ENCODE assay signal across 16 mouse cellular contexts in genomic region chr13:45643780-45644395, GRCm38 (mm10).
DNase-seq lines count a peak whose midpoint lies in the region; ATAC-seq and TF ChIP-seq lines count a peak whose summit lies in the region.
"Had no signal": no experiment of that assay in that cellular context is flagged by ENCODE, and none has a peak within 500 bp of the region (broad histone marks: within the 10 kb centered on the region; RNA-seq: fewer than 3 reads in every experiment).

No protein-coding gene starts in this region.

- H3K4me1 ChIP-seq in lung, postnatal 0 days (ENCODE audit: insufficient read depth, low read depth, low read length), result no peaks in the 10 kb centered on the region
- peaks cover 19% of the 10 kb centered on the region for H3K4me1 ChIP-seq in midbrain, embryonic 15.5 days
- peaks cover 7% of the 10 kb centered on the region; the same call in 1 of the 2 replicates for H3K4me1 ChIP-seq in hindbrain, embryonic 16.5 days (ENCODE audit: control insufficient read depth, insufficient read depth, low read depth, low read length)

- no peak for TF ChIP-seq EP300 in lung, postnatal 0 days (IDR thresholded peaks at IDR 0.05)

- no peaks in the 10 kb centered on the region for H3K27me3 ChIP-seq in lung, postnatal 0 days (replicated peaks; ENCODE audit: insufficient read depth, low read length)
- H3K27me3 ChIP-seq in midbrain, embryonic 15.5 days (replicated peaks), result no peaks in the 10 kb centered on the region
- no peaks in the 10 kb centered on the region for H3K27me3 ChIP-seq in hindbrain, embryonic 16.5 days (replicated peaks; ENCODE audit: control insufficient read depth, insufficient read depth, low read length)
- H3K27me3 ChIP-seq: liver, embryonic 13.5 days; Patski had no signal

- no peak for TF ChIP-seq POLR2A in brain, embryonic 14.5 days (IDR thresholded peaks at IDR 0.05; ENCODE audit: borderline replicate concordance, extremely low read depth, insufficient read depth, insufficient read length, poor library complexity, severe bottlenecking)

- no peaks in the 10 kb centered on the region for H3K36me3 ChIP-seq in lung, postnatal 0 days (ENCODE audit: insufficient read depth, low read length)
- no peaks in the 10 kb centered on the region for H3K36me3 ChIP-seq in midbrain, embryonic 15.5 days (replicated peaks)
- H3K36me3 ChIP-seq in hindbrain, embryonic 16.5 days (ENCODE audit: control insufficient read depth, insufficient read depth, low read length), result no peaks in the 10 kb centered on the region
- H3K36me3 ChIP-seq: liver, embryonic 13.5 days had no signal

- H3K4me2 ChIP-seq in lung, postnatal 0 days (replicated peaks; ENCODE audit: low read depth, low read length), result no peak overlapping the region
- H3K4me2 ChIP-seq in midbrain, embryonic 15.5 days, result no peak overlapping the region
- no peak overlapping the region for H3K4me2 ChIP-seq in hindbrain, embryonic 16.5 days (ENCODE audit: low read length)
- H3K4me2 ChIP-seq: liver, embryonic 13.5 days had no signal

- TF ChIP-seq CTCF in lung, postnatal 0 days (IDR thresholded peaks at IDR 0.05), result no peak
- no peak for TF ChIP-seq CTCF in brain, embryonic 14.5 days (IDR thresholded peaks at IDR 0.05; ENCODE audit: borderline replicate concordance, extremely low read depth, insufficient read depth, insufficient read length)

- DNase-seq in frontal cortex, postnatal 14 days (ENCODE audit: low spot score in 2 of 2), result no peak
- DNase-seq in lung, postnatal 0 days (ENCODE audit: low spot score), result peak; percentile 68
- DNase-seq in lung, postnatal 25 days (ENCODE audit: low spot score), result no peak
- peak; percentile 66 for DNase-seq in brain, embryonic 14.5 days (ENCODE audit: low read depth)
- no peak for DNase-seq in cerebellum, postnatal 14 days
- DNase-seq: gastrocnemius, postnatal 10 days; layer of hippocampus, postnatal 36 days; liver, embryonic 13.5 days; thymus, postnatal 14 days had no signal

- no peaks in the 10 kb centered on the region for H3K9me3 ChIP-seq in lung, postnatal 0 days (ENCODE audit: low read length)
- H3K9me3 ChIP-seq in midbrain, embryonic 15.5 days, result no peaks in the 10 kb centered on the region
- H3K9me3 ChIP-seq in hindbrain, embryonic 16.5 days (ENCODE audit: control insufficient read depth, low read length), result no peaks in the 10 kb centered on the region
- H3K9me3 ChIP-seq: liver, embryonic 13.5 days had no signal

- H3K9ac ChIP-seq in lung, postnatal 0 days (replicated peaks; ENCODE audit: low read depth), result no peak overlapping the region
- no peak overlapping the region for H3K9ac ChIP-seq in midbrain, embryonic 15.5 days
- no peak overlapping the region for H3K9ac ChIP-seq in hindbrain, embryonic 16.5 days (ENCODE audit: low read depth, low read length)
- H3K9ac ChIP-seq: liver, embryonic 13.5 days had no signal

- peak; percentile 39; the same call in 1 of the 2 replicates for ATAC-seq in frontal cortex, adult (ENCODE audit: low TSS enrichment)
- peak; percentile 62 for ATAC-seq in lung, postnatal 0 days
- ATAC-seq in midbrain, embryonic 15.5 days (replicated peaks), result 0 out of 2 replicates have a peak, but pooled peaks have one; percentile 62
- ATAC-seq in hindbrain, embryonic 16.5 days, result no peak
- ATAC-seq: CD4-positive, CD25-positive, alpha-beta regulatory T cell, adult 4 months; Patski had no signal

- H3K27ac ChIP-seq in lung, postnatal 0 days (ENCODE audit: low read length), result no peak overlapping the region
- peak overlapping the region; percentile 23; the same call in 1 of the 2 replicates for H3K27ac ChIP-seq in midbrain, embryonic 15.5 days
- H3K27ac ChIP-seq in hindbrain, embryonic 16.5 days (ENCODE audit: low read depth, low read length), result no peak overlapping the region
- H3K27ac ChIP-seq: kidney, postnatal 0 days; liver, embryonic 13.5 days; macrophage had no signal

- no peak overlapping the region for H3K4me3 ChIP-seq in lung, postnatal 0 days (ENCODE audit: low read depth, low read length)
- H3K4me3 ChIP-seq in midbrain, embryonic 15.5 days, result no peak overlapping the region
- no peak overlapping the region for H3K4me3 ChIP-seq in hindbrain, embryonic 16.5 days (ENCODE audit: low read length)
- H3K4me3 ChIP-seq: liver, embryonic 13.5 days had no signal

- 58% methylated on average over 6 of the region's 6 CpGs for WGBS in lung, postnatal 0 days
- WGBS in midbrain, embryonic 15.5 days, result 75% methylated on average over 6 of the region's 6 CpGs
- WGBS in hindbrain, embryonic 16.5 days, result 65% methylated on average over 6 of the region's 6 CpGs

Comparison
In these comparisons a context has a peak if more than half of its experiments do, and no peak if none do; other contexts are left out.
1. DNase-seq: peak in lung, postnatal 0 days (single experiment) and brain, embryonic 14.5 days (single experiment); none in frontal cortex, postnatal 14 days (0 of 2), lung, postnatal 25 days (single experiment) and cerebellum, postnatal 14 days (0 of 2).